12 mouse cellular contexts compared by ENCODE assay signal in genomic region chr4:59323231-59323651, GRCm38 (mm10).
DNase-seq lines count a peak whose midpoint lies in the region; ATAC-seq and TF ChIP-seq lines count a peak whose summit lies in the region.
"Had no signal": no experiment of that assay in that cellular context is flagged by ENCODE, and none has a peak within 500 bp of the region (broad histone marks: within the 10 kb centered on the region; RNA-seq: fewer than 3 reads in every experiment).

No protein-coding gene starts in this region.

- intact Hi-C loops in left cerebral cortex, postnatal 36 days (cut with DNase I): no loop called here

- TF ChIP-seq CTCF in hindbrain, postnatal 0 days (IDR thresholded peaks at IDR 0.05; ENCODE audit: low read depth): no peak

- WGBS in hindbrain, postnatal 0 days: 30% methylated on average over 7 of the region's 7 CpGs
- 29% methylated on average over 7 of the region's 7 CpGs for WGBS in hindbrain, embryonic 16.5 days
- WGBS in liver, embryonic 13.5 days (ENCODE audit: insufficient replicate concordance): 52% methylated on average over 7 of the region's 7 CpGs

- no peaks in the 10 kb centered on the region for H3K4me1 ChIP-seq in hindbrain, postnatal 0 days (ENCODE audit: insufficient read depth, low read length)
- H3K4me1 ChIP-seq in hindbrain, embryonic 16.5 days (ENCODE audit: control insufficient read depth, insufficient read depth, low read depth, low read length): peaks cover 3% of the 10 kb centered on the region; the same call in 1 of the 2 replicates
- peaks cover 48% of the 10 kb centered on the region for H3K4me1 ChIP-seq in liver, embryonic 13.5 days (replicated peaks)

- H3K27ac ChIP-seq in hindbrain, postnatal 0 days: no peak overlapping the region
- no peak overlapping the region for H3K27ac ChIP-seq in hindbrain, embryonic 16.5 days (ENCODE audit: low read depth, low read length)
- H3K27ac ChIP-seq in liver, embryonic 13.5 days: peak overlapping the region; percentile 47; the same call in 1 of the 2 replicates
- H3K27ac ChIP-seq: forebrain, embryonic 13.5 days; hindbrain, embryonic 15.5 days; liver, embryonic 14.5 days; neural tube, embryonic 13.5 days had no signal

- H3K4me3 ChIP-seq in hindbrain, postnatal 0 days (ENCODE audit: low read length): no peak overlapping the region
- H3K4me3 ChIP-seq in hindbrain, embryonic 16.5 days (ENCODE audit: low read length): no peak overlapping the region
- H3K4me3 ChIP-seq in liver, embryonic 13.5 days (replicated peaks): no peak overlapping the region
- H3K4me3 ChIP-seq: forebrain, embryonic 13.5 days; hindbrain, embryonic 15.5 days; neural tube, embryonic 13.5 days had no signal

- H3K36me3 ChIP-seq in hindbrain, postnatal 0 days (ENCODE audit: insufficient read depth, low read length): no peaks in the 10 kb centered on the region
- no peaks in the 10 kb centered on the region for H3K36me3 ChIP-seq in hindbrain, embryonic 16.5 days (ENCODE audit: control insufficient read depth, insufficient read depth, low read length)
- peaks cover 13% of the 10 kb centered on the region; the same call in 1 of the 2 replicates for H3K36me3 ChIP-seq in liver, embryonic 13.5 days
- H3K36me3 ChIP-seq: hindbrain, embryonic 15.5 days; neural tube, embryonic 13.5 days had no signal

- no peak overlapping the region for H3K4me2 ChIP-seq in hindbrain, postnatal 0 days (ENCODE audit: low read depth, low read length)
- no peak overlapping the region for H3K4me2 ChIP-seq in hindbrain, embryonic 16.5 days (ENCODE audit: low read length)
- no peak overlapping the region for H3K4me2 ChIP-seq in liver, embryonic 13.5 days
- H3K4me2 ChIP-seq: forebrain, embryonic 13.5 days; hindbrain, embryonic 15.5 days; neural tube, embryonic 13.5 days had no signal

- no peaks in the 10 kb centered on the region for H3K9me3 ChIP-seq in hindbrain, postnatal 0 days (ENCODE audit: low read length)
- no peaks in the 10 kb centered on the region for H3K9me3 ChIP-seq in hindbrain, embryonic 16.5 days (ENCODE audit: control insufficient read depth, low read length)
- H3K9me3 ChIP-seq in liver, embryonic 13.5 days (replicated peaks): no peaks in the 10 kb centered on the region
- H3K9me3 ChIP-seq: forebrain, embryonic 13.5 days; hindbrain, embryonic 15.5 days; neural tube, embryonic 13.5 days had no signal

- peak; percentile 36 for DNase-seq in adrenal gland, postnatal 14 days
- no peak for DNase-seq in adrenal gland, adult 18-20 months (ENCODE audit: low spot score in 2 of 2)
- peak; percentile 1 for DNase-seq in hindbrain, postnatal 0 days (ENCODE audit: low spot score)
- DNase-seq in NIH3T3 (ENCODE audit: low read depth): peak; percentile 93
- DNase-seq in liver, embryonic 13.5 days: no peak
- no peak for DNase-seq in retina, embryonic 14.5 days (ENCODE audit: low spot score)
- DNase-seq in left cerebral cortex, postnatal 36 days (ENCODE audit: low spot score in 2 of 2): no peak

- no peak overlapping the region for H3K9ac ChIP-seq in hindbrain, postnatal 0 days (replicated peaks; ENCODE audit: low read length)
- no peak overlapping the region for H3K9ac ChIP-seq in hindbrain, embryonic 16.5 days (ENCODE audit: low read depth, low read length)
- H3K9ac ChIP-seq in liver, embryonic 13.5 days: no peak overlapping the region
- H3K9ac ChIP-seq: forebrain, embryonic 13.5 days; hindbrain, embryonic 15.5 days; liver, embryonic 14.5 days; neural tube, embryonic 13.5 days had no signal

- no peak for ATAC-seq in hindbrain, postnatal 0 days
- no peak for ATAC-seq in hindbrain, embryonic 16.5 days
- ATAC-seq in liver, embryonic 13.5 days (ENCODE audit: low read depth): no peak
- ATAC-seq: forebrain, embryonic 13.5 days had no signal

- no peaks in the 10 kb centered on the region for H3K27me3 ChIP-seq in hindbrain, postnatal 0 days (ENCODE audit: insufficient read depth, low read length)
- H3K27me3 ChIP-seq in hindbrain, embryonic 16.5 days (replicated peaks; ENCODE audit: control insufficient read depth, insufficient read depth, low read length): no peaks in the 10 kb centered on the region
- no peaks in the 10 kb centered on the region for H3K27me3 ChIP-seq in liver, embryonic 13.5 days
- H3K27me3 ChIP-seq: forebrain, embryonic 13.5 days; hindbrain, embryonic 15.5 days; neural tube, embryonic 13.5 days had no signal

Comparison
In these comparisons a context has a peak if more than half of its experiments do, and no peak if none do; other contexts are left out.
1. DNase-seq: peak in adrenal gland, postnatal 14 days (single experiment), hindbrain, postnatal 0 days (single experiment) and NIH3T3 (single experiment); none in adrenal gland, adult 18-20 months (0 of 2), liver, embryonic 13.5 days (single experiment), retina, embryonic 14.5 days (single experiment) and left cerebral cortex, postnatal 36 days (0 of 2).